Mouse (Mus musculus) forelimb bud, embryonic 11.5 days (tissue): ENCODE data around the gene Sntg2.

Experiments
- DNase-seq: peaks from one replicate; pipeline ENCODE4 v3.0.0-alpha.2; 2012; ENCODE audit warnings: low read depth, low spot score

Sntg2 gene

DNA sequence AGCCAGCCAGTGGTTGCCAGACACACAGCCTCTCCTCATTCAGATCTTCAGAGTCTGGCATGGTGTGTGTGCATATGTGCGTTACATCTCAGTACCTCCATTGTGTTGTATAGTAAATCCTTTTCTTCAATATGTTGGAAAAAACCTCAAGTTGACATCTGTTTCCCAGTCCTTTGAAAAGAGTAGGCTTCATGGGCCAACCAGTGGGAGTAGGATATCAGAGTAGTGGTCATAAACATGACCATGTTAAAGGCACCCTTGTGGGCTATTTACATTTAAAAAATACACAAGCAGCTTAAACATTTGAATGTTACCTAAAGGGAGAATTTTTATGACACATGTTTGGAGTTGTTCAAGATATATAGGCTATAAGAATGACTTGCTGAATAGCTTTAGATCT lies 170.4 kb downstream of the Sntg2 start:
- DNase-seq = no peak

DNA sequence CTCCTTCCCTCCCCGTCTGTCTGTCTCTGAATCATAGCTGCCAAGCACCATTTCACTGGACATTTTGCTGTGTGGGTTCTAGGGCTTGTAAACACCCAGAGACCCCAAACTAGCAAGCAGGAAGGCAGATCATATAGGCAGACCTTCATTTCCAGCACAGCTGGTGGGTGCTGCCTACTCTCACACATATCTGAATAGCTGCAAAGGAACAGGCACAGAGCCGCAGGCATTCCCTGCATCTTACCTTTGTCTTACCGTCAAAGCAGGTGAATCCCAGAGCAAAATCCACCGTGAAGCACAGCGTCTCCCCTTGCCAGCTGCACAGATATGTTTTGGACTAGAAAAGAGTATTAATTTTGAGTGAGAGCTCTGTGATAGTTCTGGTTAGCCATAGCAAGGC lies 172.1 kb downstream of the Sntg2 start:
- DNase-seq = no peak

DNA sequence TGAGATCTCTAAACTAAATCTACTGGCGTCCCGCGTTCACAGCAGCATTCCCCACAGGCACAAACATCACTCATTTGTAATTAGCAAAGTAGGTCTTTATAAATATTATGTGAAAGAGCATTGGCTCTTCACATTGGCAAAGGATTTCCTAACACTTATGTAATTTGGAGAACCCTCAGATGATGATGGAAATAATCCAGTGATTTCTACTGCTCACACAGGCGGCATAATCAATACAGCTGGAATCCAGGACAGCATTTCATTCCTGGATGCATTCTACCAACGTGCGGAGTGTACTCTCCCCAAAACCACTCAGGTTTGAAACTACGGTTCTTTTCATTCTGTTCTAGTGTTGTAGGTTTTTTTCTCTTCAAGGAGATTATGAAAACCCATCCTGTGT lies 172.6 kb downstream of the Sntg2 start:
- no peak for DNase-seq

DNA sequence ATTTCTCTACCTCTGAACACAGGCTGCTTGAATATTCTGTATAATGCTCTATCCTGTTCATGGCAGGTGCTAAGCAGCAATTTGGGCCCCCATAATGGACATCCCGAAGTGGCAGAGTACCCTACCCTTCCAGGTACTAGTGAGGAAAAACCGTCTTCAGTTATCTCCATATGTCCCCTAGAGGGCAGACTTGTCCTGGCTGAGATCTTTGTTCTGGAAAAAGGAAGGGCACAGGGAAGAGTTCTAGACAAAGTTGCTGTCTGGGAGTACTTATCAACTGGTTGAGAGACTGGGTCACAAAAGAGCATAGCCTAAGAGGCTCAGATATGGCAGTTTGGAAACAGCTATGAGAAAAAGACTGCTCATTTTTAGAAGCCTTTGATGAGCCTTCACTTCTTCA lies 173.4 kb downstream of the Sntg2 start:
- peak; percentile 24 for DNase-seq

DNA sequence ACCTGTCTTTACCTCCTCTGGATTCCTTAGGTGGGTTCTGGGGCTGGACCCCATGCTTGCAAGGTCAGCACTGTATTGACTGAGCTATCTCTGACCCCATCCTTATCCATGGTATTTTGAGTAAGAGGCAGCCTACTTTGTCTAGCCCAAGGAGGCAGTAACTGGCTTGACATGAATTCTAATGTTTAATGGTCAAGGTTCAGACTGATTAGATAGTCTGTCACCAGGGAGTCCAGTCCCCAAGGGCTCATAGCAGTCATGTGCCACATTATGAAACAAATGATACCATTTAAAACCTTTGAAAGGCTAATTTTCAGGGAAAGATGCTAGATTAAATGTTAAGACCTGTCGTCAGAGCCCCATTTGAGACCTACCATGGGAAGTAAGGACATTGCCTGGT lies 174.9 kb downstream of the Sntg2 start:
- DNase-seq = no peak

DNA sequence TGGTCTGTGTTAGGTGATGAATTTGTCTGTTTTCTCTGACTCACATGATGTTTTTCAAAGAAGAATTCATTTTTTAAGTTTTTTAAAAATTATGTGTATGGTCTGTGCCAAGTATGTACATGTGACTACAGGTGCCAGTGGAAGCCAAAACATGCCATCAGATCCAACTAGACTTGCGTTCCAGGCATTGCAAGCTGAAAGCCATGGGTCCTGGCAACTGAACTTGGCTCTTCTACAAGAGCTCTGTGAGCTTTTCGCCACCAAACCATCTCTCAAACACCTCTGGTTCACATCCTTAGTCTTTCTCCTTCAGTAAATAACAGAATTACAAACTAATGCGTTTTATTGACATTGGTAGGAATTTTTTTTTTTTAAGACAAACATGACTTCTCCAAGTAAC lies 191.5 kb downstream of the Sntg2 start:
- no peak for DNase-seq

DNA sequence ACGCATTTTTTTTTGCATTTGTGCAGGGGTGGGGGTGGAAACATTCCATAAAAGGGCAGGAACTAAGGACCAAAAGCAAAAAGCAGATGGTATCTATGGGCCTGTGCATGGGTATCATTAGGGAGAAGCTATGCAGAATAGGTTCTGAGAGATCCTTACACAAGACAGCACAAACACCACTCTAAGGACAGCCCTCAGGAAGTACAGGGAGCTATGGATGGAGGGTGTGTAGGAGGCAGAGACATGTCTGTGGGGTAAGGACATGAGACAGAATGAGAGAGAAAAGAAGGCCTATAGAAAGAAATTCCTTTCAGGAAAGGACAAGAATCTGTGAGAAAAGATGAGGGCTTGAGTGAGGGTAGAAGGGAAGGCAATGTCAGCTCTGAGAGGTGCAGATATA lies 193.6 kb downstream of the Sntg2 start:
- DNase-seq = no peak

DNA sequence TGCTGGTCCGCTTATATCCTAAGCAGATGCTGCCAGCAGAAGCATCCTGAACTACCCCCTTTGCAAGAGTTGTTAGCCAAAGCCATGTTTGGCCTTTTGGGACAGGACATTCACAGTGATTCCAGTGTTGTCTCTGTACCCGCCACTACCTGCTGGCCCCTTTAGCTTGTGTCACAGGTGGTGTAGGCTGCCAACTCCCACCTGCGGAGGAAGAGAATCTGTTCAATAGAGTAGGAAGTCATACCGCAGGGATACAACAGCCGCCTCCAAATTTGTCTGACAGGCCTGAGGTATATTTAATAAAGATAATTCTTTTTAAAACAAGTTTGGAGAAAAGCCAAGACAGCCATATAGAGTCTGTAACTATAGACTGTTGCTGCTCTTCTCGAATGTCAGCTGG lies 195.2 kb downstream of the Sntg2 start:
- no peak for DNase-seq

DNA sequence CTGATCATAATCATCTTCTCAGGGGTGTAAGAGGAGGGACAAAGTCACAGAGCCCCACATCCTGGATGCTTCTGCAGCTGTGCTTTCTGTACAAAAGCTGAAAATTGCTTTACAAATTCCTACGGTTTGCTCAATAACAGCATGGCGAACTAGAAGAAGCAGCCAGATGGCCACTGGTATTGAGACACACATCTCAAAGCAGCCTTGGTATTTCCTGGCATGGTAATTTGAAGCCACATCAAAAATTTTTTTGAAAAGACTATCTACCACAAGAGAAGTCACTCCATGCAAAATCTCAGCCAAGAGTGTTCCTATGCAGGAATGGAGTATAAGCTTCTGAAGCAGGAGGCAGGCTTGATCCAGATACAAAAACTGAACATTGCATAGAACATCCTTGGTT lies 195.6 kb downstream of the Sntg2 start:
- no peak for DNase-seq

DNA sequence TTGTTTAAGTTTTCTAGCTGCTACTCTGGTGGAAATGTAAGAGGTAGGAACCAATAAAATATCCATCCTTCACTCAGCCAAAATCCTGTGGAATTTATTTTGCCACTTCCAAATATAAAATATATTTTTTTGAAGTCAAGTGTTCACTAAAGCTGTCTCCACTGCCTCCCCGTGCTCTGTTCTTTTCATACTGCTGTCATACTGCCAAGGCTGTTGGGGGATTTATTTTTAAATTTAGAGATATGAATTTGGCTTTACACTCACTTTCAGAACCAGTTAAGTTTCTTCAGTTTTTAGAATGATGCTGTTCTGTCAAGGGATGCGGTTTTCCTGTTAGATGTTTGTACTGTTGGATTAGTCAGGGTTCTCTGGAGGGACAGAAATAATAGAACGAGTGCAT lies 204.7 kb downstream of the Sntg2 start:
- no peak for DNase-seq

DNA sequence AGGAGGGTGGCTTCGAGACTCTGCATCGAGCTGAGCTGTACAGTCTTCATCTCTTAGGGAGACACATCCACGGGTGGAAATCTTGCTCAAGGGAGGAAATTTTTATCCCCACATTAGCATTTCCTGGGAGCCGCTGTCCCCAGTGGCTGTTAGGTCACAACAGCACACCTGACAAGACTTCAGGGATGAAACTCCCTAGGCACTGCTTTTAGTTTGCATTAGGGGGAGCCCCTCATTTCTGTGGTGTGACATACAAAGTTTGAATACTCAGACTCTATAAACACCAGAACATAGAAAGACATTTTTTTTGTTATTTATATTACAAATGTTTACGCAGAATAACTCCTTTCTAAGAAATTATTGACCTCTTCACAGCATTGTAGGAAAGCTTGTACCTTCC lies 208.6 kb downstream of the Sntg2 start:
- no peak for DNase-seq

DNA sequence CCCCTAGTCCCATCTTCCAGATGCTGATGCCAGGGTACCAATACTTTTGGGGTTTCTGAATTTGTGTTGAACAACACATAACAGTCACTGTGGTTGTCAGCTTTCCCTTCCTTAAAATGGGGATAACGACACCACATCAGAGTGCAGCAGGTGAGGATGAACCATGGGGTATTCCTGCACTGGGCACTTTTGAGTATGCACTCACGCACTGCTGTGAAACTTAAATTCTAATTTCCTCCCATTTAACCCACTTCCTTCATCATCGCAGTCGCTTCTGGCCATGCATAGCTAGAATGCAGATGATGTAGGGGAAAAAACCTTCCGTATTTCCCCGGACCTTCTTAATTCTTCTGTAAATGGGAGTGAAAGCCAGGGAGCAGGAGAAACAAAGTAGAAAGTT lies 209.2 kb downstream of the Sntg2 start:
- no peak for DNase-seq

DNA sequence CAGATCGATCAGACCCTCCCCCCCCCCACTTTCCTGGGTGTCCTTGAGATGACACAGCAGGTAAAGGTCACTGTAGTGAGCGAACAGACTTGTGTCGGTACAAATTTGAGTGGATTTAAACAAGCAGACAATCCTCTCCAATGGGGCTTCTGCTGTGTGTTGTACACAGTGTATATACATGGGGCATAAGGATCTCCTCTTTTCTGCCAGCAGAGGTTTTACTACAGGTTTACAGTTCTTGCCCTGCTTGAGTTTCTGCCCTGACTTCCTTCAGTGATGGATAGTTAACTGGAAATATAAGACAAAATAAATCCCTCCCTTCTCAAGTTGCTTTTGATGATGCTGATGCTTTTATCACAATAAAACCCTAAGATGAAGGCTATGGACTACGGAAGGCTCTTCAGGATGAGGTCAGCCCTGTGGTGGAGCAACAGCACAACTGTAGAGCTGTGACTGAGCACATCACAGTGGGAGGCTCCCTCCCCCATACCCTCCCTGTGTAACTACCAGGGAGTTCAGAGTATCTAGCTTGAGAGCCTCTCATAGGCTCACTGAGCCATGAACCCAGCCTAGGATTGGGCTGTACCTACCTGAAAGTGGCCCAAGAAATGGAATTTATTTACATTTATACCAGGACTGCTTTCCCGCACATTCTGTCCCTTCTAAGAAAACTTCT lies 211.3 kb downstream of the Sntg2 start:
- DNase-seq = no peak

DNA sequence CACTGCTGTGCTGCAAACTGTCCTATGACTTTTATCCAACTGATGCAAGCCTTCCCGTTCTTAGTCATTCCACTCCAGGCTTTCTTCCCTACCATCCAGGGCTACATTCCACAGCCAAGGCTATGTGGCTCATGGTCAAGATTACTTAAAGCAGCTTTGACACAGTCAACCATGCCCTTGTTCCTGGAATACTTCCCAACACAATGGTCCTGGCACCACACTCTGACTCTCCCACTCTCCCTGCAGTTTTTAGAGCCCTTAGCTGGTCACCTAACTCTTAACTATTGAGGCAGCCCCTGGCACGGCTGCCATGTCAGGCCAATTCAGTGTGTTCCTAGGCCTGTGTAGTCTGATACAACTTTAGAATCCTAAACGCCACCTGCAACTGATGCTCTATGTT lies 212.7 kb downstream of the Sntg2 start:
- no peak for DNase-seq

DNA sequence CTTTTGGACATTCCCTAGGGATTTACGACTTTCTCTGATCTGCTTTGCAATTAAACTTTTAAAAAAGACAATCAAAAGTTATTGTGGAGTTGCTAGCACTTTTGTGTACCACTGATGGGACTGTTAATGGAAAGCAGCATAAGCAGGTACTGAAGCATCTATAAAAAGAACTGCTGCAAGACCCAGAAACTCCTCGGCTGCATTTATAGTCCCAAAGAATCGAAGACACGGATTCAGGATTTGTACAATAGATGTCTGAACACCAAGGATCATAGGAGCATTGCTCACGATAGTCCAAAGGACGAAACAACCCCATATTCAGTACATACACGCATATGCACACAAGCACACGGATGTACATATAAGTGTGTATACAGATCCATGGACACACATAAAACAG lies 213.4 kb downstream of the Sntg2 start:
- DNase-seq = no peak

DNA sequence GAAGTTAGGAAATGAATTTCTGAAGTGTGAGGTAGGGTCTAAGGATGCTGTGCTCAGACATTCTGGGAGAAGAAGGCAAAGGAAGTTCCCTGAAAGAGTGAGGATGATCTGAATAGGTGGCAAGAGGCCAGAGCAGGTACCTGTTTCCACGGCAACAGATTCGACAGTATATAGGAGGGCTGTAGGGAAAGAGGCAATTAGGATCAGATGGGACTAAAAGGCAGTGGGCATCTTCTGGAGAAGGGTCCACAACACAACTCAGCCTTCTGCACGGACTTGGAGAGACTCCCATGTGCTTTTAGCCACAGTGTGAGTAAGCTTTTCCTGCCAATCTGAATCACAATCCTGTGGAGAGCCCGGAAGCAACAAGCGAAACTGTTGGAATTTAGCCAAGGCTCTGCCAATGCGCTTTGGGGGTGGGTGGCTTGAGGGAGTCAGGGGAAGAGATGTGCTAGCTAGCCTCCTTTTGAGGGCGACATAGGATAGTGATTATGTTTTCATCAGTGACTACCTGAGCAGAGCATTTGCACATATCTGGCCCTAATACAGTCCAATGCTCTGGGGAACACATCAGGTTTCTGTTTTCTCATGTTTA lies 219.0 kb downstream of the Sntg2 start:
- no peak for DNase-seq

DNA sequence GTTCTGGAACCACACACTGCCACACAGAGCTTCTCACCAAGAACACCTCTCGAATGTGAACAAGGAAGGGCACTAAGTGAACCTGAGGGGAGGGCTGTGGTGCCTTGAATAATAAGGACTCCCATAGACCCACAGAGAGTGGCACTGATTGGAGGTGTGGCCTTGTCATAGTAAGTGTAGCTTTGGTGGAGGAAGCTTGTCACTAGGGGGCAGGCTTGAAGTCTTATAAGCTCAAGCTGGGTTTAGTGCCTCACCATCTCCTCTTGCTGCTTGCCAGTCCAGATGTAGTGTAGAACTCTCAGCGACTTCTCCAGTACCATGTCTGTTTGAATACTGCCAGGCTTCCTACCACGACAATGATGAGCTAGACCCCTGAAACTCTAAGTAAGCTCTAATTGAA lies 231.1 kb downstream of the Sntg2 start:
- DNase-seq = peak; percentile 10

DNA sequence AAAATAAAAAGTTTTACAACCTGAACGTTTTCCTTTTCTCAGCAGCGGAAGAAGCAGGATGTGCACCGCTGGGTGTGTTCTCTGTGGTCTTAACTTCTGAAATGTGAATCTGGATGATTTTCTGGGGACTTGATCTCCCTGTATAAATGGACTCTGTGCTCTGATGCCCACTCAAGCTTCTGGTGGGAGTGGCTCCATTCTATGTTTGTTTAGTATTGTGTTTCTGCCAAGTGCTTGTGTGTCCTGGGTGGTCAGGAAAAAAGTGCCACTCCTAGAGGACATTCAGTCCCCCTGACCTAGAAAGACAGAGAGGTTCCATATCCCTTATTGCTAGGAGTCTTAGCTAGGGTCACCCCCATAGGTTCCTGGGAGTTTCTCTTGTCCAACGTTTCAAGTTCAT lies 240.7 kb downstream of the Sntg2 start, which contains the start of gene Tpo:
Tpo (minus strand) TSS at position 101 of the 400 bp plus-strand sequence.
- no peak for DNase-seq

DNA sequence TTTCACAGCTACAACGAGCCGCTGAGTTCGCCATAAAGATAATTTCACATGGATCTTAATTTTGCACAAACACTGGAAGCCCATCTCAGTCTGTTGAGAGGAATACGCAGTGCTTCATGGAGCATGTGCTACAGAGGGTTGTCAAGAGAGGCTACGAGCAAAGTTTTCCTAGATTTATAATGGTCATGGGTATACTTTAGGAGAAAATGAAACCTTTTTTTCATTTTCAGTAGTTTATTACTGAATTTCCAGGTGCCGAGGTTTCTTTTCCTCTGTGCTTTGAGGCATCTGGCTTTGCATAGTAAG lies 243.8 kb downstream of the Sntg2 start:
- no peak for DNase-seq

DNA sequence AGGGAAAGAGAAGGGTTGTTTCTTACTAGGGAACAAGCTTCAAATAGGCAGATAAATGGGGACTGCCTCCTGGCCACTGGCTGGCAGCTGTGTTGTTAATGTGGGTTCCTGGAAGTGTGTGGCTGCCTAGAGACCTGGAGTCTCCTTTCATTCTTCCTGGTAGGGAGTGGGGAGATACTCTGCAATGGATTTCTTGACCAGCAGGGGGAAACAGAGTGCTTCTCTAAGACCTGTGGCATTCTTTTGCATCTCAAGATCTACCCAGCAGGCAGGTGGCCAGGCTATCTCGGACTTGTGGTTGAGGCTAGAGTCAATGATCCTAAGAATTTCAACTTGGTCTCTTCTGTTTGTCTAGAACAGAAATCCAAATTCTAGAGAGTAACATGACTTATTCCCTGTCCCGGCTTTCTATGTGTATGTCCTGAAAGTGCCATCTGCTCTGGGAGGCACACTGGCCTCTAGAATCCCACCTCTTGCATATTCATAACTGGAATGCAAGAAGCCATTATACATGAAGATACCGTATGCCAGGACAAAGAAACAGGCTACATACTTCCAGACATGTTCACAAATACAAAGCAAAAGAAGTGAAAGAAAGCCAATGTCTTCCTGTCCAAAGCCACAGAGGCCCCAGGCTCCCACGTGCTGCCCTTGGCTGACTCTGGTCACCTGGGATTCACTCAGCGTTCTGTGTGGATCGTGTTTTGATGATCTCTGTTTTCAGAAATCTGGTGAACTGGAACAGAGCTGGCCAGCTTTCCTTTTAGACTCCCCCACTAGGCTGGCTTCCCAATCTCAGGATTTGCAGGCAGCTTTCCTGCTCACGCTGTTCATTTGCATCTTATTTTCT lies 244.4 kb downstream of the Sntg2 start:
- DNase-seq = peak; percentile 80
